Mouse (Mus musculus) brain, adult 2 months (tissue): Measurements from ENCODE around the gene Gmfg.

ENCODE experiments used
- DNase-seq: peaks from one replicate; pipeline ENCODE4 v3.0.0; 2011; ENCODE audit warnings: low read depth, low spot score

Gmfg gene

DNA sequence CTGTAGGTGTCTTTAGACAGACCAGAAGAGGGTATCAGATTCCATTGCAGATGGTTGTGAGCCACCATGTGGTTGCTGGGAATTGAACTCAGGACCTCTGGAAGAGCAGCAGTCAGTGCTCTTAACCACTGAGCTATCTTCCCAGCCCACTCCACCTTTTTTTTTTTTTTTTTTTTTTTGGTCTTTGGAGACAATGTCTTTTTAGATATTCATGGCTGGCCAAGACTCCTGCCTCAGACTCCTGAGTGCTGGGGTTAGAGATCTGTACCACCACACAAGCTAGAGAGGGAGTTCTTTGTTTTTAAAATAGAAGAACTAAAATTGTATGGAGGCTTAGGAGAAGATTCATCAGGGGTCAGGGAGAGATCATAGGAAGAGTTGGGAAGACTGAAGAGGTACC is 717 bp downstream of the Gmfg start:
- DNase-seq: no peak

DNA sequence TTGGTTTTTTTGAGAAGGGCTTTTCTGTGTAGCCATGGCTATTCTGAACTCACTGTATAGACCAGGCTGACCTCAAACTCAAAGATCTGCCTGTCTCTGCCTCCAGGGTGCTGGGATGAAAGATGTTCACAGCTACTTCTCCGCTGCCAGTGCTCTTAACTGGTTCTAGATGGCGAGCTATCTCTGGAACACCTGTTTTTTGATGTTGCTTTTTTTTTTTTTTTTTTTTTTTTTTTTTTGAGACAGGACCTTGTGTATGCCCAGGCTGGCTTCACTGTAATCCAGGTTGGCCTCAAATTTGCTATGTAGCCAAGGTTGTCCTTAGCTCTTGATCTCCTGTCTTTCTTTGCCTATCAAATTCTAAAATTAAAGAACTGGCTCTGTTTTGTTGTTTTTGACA is 1.5 kb downstream of the Gmfg start:
- DNase-seq: no peak

DNA sequence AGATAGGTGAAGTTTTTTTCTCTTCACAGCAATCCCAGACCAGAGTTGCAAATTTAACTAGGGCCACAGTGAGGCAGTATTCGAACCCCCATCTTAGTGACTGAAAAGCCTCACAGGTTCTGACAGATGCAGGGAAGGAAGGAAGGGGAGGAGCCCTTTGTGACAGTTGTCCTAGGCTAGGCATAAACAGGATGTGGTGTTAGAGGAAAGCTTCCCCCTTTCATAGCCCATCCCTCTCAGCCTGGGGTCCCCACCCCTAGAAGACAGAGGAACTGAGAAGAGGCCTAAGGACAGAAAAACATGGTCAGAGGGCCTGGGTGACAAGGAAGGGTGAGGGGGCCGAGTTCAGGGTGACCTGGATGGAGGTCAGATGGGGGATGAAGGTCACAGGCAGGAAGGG is 3.5 kb downstream of the Gmfg start:
- DNase-seq: peak; percentile 35

DNA sequence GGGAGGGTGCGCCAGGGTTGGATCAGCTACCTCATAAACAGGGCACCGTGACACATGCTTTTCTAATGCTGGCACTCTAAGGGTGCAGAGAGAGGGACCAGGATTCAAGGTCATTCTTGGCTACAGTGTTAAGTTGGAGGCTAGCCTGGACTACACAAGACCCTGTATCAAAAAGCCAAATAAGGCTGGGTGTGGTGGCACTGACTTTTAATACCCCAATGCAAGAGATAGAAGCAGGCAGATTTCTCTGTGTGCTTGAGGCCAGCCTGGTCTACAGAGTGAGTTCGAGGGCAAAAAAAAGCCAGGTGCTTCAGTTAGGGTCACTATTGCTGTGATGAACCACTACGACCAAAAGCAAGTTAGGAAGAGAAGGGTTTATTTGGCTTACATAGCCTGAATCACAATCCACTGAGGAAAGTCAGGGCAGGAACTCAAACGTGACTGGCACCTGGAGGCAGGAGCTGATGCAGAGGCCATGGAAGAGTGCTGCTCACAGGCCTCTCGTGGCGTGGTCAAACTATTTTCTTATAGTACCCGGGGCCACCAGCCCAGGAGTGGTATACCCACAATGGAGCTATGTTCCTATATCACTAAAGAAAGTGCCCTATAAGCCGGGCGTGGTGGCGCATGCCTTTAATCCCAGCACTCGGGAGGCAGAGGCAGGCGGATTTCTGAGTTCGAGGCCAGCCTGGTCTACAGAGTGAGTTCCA is 4.7 kb downstream of the Gmfg start:
- DNase-seq: no peak

DNA sequence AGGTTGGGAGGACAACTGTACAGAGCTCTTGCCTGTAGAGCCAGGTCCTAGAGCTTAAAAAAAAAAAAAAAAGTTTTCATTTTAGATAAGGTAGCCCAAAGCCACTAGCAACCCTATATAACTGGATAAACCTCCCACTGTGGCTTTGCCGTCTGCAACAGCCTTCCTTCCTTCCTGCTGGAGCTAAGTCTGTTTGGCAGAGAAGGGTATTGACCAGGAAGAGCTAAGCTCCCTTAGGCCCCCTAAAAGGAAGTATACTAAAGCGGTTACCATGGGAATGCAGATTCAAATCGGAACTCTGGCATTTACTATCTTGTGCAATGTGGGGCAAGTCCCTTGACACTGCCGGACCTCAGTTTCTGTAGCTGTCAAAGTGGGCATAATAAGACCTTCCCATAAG is 5.4 kb downstream of the Gmfg start:
- peak; percentile 39 for DNase-seq

DNA sequence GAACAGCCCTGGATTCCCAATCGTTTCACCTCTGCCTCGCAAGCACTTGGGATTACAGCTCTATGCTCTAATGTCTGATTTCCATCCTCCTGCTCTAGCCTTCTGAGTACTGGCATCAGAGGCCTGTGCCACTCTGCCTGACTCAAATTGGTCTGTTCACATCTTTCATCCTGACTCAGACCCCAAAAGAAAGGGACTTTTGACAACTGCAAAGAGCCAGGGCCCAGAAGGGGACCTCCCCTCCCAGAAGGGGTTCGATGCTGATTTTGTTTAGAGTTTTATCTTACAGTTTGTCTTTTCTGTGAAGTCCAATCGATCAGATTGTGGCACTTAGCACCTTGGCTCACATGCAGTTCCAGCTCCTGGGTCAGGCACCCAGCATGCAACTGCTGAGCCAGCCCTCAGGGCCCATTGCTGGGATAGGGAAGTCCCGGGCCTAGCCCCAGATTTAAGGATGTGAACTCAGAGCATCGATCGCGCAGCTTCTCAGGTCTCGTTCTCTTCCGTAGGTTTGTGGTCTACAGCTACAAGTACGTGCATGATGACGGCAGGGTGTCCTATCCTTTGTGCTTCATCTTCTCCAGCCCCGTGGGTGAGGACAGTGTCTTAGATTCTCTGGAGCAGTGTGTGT is 7.2 kb downstream of the Gmfg start:
- DNase-seq: no peak

DNA sequence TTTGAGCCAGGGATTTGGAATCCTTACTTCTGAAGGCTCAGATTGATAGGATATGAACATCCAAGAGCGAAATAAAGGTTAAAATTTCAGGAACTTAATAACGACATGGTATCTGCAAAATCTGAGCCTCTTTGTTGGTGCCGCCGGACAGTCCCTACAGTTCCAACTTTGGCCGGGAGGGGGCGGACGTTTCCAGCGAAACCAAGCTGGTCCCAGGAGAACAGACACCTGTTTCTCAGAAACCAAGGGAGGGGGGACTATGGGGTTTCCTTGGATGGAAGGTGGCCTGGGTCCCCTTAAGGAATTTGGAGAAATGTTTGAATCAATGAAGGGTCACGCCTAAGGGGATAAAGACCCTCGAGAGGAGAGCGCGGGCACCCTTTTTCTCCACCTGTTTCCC is 9.2 kb downstream of the Gmfg start:
- DNase-seq: peak; percentile 75

DNA sequence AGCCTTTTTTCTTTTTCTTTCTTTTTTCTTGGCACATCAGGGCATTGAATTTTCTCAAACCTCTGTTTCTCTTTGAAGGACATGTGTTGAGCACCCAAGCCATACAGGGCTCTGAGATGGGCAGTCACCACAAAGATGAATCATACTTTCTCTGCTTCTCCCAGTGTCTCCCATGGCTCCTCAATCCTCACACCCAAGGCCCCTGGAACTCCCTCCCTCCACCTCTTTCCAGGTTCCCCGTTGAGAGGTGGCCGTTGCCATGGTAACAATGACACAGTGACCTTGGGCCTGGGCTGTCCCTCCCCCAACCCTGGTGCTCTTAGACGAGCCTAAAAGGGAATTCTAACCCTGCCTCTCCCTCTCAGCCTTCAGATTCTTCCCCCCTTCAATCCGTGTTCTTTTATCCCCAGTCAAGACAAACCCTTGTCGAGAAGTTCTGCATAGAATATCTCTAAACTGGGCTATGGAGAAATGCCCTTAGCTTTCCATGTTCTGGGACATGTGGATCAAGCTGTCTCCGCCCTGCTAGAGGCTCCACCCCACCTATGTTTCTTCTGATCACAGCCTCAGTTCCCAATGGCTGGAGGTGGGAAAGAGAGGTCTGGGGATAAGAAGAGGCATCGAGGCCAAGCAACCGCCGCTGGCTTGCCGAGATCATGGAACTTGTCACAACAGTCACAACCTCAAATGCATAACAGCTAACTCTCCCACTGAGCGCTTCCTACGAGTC is 10.0 kb downstream of the Gmfg start:
- DNase-seq: no peak

DNA sequence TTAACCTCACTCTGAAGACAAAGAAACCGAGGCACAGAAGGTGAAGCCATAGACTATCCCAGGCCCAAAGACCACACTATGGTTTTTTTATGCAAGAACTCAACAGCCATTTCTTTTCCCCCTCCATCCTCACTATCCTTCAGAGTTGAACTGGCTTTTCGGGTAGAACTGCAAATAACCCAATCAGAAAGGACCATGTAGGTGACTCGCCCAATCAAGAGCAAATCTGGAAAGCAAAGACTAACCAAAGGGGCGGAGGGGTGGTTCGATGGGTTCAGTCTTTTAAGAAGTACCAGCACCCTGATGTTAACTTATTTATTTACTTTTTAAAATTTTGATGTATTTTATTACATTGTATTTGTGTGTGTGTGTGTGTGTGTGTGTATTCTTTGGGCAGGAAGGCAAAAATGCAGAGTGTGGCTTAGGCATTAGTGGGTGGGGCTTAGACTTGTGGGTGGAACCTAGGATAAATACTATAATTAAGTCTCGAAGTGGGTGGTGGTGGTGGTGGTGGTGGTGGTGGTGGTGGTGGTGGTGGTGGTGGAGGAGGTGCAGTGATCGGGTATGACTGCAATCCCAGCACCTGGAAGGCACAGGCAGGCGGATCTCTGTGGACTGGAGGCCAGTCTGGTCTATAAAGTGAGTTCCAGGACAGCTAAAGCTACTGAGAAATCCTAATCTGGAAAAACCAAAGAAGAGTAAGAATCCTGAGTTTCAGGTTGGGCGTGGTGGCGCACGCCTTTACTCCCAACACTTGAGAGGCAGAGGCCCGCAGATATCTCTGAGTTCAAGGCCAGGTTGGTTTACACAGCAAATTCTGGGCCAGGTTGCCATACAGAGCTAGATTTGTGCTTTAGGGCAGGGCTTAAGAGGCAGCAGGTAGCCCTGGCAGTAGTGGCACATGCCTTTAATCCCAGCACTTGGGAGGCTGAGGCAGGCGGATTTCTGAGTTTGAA is 10.9 kb downstream of the Gmfg start:
- no peak for DNase-seq

DNA sequence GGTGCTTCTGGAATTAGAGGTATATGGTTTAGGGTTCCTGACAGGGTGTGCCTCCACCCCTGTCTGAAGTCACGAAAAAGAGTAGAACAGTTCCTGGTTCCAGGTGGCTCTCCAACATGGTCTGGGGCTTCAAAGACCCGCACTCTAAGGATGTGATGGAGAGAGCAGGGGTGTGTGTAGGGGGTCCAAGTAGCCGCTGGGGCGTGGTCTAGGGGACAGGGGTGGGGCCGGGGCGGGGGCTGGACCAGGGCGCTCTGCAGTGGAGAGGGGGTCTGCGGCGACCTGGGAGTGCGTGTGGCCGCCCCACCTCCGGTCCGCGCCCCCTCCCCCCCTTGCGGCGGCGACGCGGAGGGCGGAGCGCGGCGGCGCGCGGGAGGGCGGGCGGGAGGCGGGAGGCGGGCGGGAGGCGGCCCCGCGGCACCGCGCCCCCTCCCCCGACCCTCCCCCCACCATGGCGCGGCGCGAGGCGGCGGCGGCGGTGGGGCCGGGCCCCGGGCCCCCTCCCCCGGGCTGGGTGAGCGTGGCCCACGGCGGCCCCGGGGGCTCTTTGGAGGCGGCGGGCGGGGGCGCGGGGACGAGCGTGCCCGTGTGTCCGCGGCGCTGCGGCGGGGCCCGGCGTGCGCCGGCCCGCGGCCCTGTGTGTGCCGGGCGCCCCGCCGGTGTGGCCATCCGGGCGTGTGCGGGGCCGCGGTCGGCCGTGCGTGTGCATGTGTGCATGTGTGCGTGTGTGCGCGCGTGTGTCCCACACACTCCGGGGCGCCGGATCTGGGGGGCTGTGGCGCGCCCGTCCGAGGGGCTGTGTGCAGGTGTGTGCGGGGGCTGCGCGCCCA is 14.5 kb downstream of the Gmfg start, which contains the start of gene Lrfn1:
TSS of gene Lrfn1 (plus strand) at position 450 of the 830 bp plus-strand sequence.
- DNase-seq: peak; percentile 60

DNA sequence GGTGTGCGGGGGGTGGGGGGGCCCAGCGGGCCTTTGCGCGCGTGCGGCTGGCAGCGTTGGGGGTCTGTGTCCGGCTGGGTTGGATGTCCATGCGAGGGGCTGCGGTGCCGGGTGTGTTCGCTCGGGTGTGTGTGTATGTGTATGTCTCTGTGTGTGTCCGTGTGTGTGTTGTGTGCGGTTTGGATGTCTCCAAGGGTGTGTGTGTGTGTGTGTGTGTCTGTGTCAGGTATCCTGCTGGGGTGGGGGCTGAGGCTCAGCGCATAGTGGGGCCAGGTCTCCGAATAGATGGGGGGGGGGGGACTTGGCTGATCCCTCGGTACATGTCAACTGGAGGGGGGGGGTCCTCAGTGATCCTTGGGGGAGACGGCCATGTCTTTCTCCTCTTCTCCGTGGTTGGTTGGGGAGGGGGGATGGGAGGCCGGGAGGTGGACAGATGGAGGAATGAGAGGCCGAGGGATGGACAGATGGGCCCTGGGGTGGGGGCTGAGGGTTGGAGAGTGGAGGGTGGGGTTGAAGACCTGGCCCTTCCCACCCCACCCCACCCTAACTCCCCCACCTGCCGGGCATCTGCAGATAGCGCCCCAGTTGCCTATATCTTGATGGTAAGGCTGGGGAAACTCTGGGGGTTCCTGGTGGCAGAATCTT is 15.2 kb downstream of the Gmfg start:
- peak; percentile 60 for DNase-seq

DNA sequence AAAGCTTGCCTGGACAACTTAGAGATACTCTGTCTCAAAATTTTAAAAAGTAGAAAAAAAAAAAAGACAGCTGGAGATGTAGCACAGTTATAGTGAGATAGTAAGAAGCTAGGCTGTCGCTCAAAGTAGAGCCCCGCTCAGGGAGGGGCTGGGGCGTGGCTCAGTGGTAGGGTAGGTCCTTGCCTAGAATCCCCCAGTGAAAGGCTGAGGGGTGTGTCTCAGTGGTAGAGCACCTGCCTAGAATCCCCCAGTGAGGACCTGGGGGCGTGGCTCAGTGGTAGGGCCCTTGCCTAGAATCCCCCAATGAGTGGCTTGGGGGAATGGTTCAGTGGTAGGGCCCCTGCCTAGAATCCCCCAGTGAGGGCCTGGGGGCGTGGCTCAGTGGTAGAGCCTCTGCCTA is 23.1 kb downstream of the Gmfg start:
- DNase-seq: no peak

DNA sequence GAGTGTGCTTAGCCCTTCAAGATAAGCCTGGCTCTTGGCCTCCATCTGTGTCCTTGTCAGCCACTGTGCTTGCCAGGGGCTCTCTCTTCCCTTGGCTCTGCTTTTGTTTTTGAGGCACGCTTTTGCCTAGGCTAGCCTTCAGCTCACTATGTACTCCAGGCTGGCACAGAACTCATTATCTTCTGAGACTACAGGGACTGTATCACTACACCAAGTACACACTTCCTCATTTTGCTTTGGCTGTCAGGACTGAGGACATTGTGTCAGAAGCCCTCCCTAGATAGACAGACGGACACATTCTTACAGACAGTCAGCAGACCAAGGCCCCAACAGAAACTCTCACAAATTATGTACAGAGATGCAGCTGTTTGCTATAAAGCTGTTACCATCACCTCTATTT is 25.5 kb downstream of the Gmfg start:
- DNase-seq: no peak

DNA sequence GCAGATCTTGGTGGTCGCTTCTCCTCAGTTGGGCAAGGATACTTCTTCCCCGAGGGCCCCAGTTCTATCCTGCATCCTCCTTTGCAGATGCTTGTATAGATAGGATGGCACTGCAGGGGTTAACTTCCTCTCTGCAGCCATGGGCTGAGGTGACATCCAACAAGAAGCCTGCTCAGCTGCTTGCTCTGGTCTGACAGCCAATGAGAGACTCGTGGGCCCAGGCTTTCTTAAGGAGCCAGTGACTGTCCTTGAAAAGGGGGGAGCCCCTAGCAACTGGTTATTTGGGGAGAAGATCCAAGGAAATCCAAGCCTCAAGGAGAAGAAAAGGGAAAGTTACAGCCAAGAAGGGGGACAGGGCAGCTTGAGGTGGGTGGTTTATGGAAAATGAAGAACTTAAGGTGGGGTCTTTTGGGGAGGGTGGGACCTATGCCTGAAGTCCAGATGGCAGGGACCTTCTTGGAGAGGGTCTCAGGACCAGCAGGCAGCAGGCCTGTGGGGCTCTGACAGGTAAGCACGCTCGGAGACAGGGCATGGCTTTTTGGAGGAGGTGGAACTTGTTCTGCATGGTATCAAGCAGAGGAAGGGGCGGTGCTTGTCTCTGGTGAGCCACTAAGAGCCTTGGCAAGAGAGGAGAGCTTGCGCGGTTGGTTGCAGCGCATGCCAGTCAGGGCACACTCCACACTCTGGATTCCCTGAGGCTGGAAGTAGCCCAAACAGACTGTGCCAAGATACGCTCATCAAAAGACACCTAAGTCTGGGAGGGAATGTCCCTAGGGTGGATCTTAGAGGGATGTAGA is 27.4 kb downstream of the Gmfg start:
- DNase-seq: peak; percentile 98

DNA sequence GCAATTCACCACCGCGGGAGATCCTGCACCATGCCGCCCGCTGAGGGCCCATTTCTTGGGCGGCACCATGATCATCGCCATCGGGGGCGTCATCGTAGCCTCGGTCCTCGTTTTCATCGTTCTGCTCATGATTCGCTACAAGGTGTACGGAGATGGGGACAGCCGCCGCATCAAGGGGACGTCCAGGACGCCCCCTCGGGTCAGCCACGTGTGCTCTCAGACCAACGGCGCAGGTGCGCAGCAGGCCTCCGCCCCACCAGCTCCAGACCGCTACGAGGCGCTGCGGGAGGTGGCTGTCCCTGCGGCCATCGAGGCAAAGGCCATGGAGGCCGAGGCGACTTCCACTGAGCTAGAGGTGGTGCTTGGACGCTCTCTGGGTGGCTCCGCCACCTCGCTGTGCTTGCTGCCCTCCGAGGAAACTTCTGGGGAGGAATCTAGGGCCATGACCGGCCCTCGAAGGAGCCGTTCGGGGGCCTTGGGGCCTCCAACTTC is 29.5 kb downstream of the Gmfg start:
- DNase-seq: no peak

DNA sequence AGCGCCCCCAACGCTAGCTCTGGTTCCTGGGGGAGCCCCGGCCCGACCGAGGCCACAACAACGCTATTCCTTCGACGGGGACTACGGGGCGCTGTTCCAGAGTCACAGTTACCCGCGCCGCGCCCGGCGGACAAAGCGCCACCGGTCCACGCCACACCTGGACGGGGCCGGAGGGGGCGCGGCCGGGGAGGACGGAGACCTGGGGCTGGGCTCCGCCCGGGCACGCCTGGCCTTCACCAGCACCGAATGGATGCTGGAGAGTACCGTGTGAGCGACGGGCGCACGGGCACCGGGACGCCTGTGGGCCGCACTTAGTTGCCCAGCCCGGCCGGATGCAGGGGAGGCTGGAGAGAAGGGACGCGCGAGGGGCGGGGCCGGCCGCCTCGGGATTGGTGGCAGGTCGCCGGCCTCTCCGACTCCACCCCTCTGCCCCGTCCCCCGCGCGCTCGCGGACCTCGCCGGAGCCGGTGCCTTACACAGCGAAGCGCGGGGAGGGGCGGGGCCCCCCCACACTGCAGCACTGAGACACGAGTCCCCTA is 30.0 kb downstream of the Gmfg start:
- no peak for DNase-seq

DNA sequence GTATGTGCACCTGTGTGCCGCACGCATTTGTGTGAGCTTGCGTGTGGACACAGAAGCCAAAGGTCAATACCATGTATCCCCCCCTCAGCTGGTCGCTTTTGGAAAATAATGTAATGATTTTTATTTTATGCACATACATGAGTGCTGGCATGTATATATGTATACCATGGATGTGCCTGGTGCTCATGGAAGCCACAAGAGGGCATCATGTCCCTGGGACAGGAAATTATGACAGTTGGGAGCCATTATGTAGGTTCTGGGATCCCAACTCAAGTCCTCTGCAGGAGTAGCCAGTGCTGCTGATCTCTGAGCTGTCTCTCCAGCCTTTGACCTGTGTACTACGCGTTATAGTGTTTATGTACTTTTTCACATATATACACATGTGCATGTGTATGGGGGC is 38.9 kb downstream of the Gmfg start:
- no peak for DNase-seq

DNA sequence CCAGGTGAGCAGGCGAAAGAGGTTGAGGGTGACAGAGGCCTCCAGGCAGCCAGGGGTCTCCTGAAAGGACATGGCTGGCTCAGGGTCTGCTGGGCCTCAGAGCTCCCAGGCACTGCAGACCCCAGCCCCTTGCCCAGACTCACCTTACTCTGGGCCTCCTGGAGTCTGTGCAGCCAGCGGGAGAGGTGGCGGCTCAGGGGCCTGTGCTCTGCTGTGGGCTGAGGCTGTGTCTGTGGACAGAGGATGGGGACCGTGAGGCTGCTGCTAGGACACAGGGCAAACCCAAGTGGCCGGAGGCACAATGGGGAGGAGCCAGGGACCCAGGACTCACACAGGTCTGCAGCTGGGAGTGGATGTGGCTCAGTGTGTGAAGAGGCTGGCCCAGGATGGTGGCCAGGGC is 40.1 kb downstream of the Gmfg start:
- DNase-seq: no peak

DNA sequence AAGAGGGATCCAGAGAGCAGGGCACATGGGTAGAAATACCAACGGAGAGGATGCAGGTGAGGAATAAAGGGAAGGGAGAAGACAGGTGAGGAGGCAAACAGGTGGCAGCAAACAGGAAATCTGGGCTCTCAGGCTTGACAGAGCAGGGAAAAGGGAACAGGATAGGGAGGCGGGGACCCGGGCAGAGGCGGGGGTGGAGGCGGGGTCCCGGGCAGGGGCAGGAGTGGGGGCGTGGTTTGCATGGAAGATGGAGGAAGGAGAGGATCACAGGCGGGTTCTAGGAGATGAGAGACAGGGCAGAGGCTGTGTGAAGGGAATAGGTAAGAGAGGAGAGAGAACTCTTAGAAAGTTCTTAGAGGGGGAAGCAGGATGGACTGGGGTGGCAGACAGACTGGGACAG is 41.6 kb downstream of the Gmfg start:
- DNase-seq: no peak
